Mouse (Mus musculus) naive thymus-derived CD4-positive, alpha-beta T cell, adult 5 months (primary cell): ENCODE results near the gene Vdr. TPM values are rescaled to one million over a fixed set of nuclear protein-coding genes. Genes with fewer than 3 reads are reported as not detected.

ENCODE experiments used
- polyA plus RNA-seq: library from polyadenylated mRNA; unstranded; fragments of 100-300 nt; shearing (Covaris generic); gene quantifications from one replicate; pipeline ENCODE4 v1.2.1, GENCODE M21; 2017

Gene Vdr
- polyA plus RNA-seq, result 1.1 TPM

DNA sequence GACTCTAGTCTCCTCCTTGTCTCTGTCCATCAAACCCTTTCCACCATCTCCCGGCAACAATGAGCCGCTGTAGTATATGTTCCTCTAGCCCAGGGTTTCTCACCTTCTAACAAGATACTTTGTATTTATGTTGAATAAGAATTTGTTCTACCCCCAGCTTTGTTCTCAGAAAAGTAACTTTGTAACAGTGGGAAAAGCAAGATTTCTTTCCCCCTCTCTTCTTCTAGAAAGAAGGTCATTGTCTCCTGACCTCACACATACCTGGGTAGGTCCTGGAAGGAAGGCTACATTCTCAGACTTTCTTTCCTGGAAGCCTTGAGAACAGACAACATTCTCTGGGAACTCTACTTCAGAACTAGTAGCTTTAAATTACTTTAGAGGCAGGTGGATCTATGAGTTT lies at the start of gene Vdr:
Vdr (minus strand) TSS at position 101 of the 400 bp plus-strand sequence.

GRCm38 (mm10) chr15:97844037-97845034 lies 66.1 kb downstream of the Vdr start, which contains the start of gene Hdac7:
Hdac7 (minus strand) TSS chr15:97844502.

Other genes starting within 250 kb of the Vdr start
- gene Rpap3, start 204.8 kb downstream of the Vdr start, polyA plus RNA-seq, result 21.7 TPM
- gene Endou, start 179.3 kb downstream of the Vdr start, polyA plus RNA-seq, result 0.77 TPM
- 1.3 TPM for gene Rapgef3, start 142.7 kb downstream of the Vdr start, polyA plus RNA-seq
- 38.3 TPM for gene Slc48a1, start 132.1 kb downstream of the Vdr start, polyA plus RNA-seq
- 72.6 TPM for gene Hdac7, start 66.1 kb downstream of the Vdr start, polyA plus RNA-seq
- gene Tmem106c, start 53.6 kb upstream of the Vdr start, polyA plus RNA-seq, result 17.3 TPM
- gene Col2a1, start 94.1 kb upstream of the Vdr start, polyA plus RNA-seq, result not detected
- 7.9 TPM for gene Pfkm, start 182.0 kb upstream of the Vdr start, polyA plus RNA-seq
- 27.9 TPM for gene Senp1, start 183.1 kb upstream of the Vdr start, polyA plus RNA-seq